Mouse (Mus musculus) neural tube, embryonic 11.5 days (tissue): ENCODE data around the gene Nbr1. TPM values are rescaled to one million over a fixed set of nuclear protein-coding genes. Genes with fewer than 3 reads are reported as not detected.
A peak's percentile ranks its signal among the peaks of the same experiment; 100 is the strongest.
"Not testable (repeated sequence)": the region's sequence is repeated elsewhere in the genome, so short reads cannot be mapped to it uniquely, and the experiment has no call there.

Experiments used
- ATAC-seq: fragments of 200-750 bp; cut with Nextera tagmentation; 2 replicates; pipeline ENCODE4 v1.8.0; 2017; ENCODE audit warnings: moderate number of reproducible peaks, mild to moderate bottlenecking, moderate TSS enrichment, moderate library complexity; ENCODE audit not compliant: insufficient read depth, low FRiP score, low TSS enrichment
- DNase-seq: peaks from one replicate; pipeline ENCODE4 v3.0.0-alpha.2; 2015; ENCODE audit warnings: low spot score
- H3K27ac ChIP-seq: fragments of 300-500 bp; sonication (generic); 2 replicates; pipeline ENCODE4 v1.5.1; 2014; ENCODE audit warnings: low read depth, mild to moderate bottlenecking, low read length
- H3K27me3 ChIP-seq: fragments of 300-500 bp; sonication (generic); 2 replicates; pipeline ENCODE4 v1.6.1; 2014; ENCODE audit warnings: mild to moderate bottlenecking, low read length, mixed read lengths; ENCODE audit not compliant: control insufficient read depth, insufficient read depth
- H3K36me3 ChIP-seq: fragments of 300-500 bp; sonication (generic); 2 replicates; pipeline ENCODE4 v1.6.1; 2014; ENCODE audit warnings: mild to moderate bottlenecking, low read length, moderate library complexity, mixed read lengths; ENCODE audit not compliant: control insufficient read depth, insufficient read depth
- H3K4me1 ChIP-seq: fragments of 300-500 bp; sonication (generic); 2 replicates; pipeline ENCODE4 v1.6.1; 2014; ENCODE audit warnings: low read length, mixed read lengths; ENCODE audit not compliant: control insufficient read depth, insufficient read depth
- H3K4me2 ChIP-seq: fragments of 300-500 bp; sonication (generic); 2 replicates; pipeline ENCODE4 v1.6.1; 2014; ENCODE audit warnings: low read depth, mild to moderate bottlenecking, moderate library complexity
- H3K4me3 ChIP-seq: fragments of 300-500 bp; sonication (generic); 2 replicates; pipeline ENCODE4 v1.5.1; 2014; ENCODE audit warnings: low read depth, low read length
- H3K9ac ChIP-seq: fragments of 300-500 bp; sonication (generic); 2 replicates; pipeline ENCODE4 v1.6.1; 2014; ENCODE audit warnings: mild to moderate bottlenecking, low read length
- H3K9me3 ChIP-seq: fragments of 300-500 bp; sonication (generic); 2 replicates; pipeline ENCODE4 v1.6.1; 2016; ENCODE audit warnings: low read length; ENCODE audit not compliant: control insufficient read depth
- WGBS: fragments of 180-500 bp; shearing (Covaris S2); extraction: QIAGEN DNeasy Blood & Tissue Kit; methylation state at CpG from one replicate; pipeline ENCODE4 v1.1.7; 2014; 5-methylcytosine and 5-hydroxymethylcytosine counted together
- polyA plus RNA-seq: library from polyadenylated mRNA; unstranded; fragments of >200 nt; fragmentation: Nextera tagmentation; extraction: Ambion mirVana; gene quantifications from 2 replicates; pipeline ENCODE4 v1.2.1, GENCODE M21; 2014

Gene Nbr1
- polyA plus RNA-seq, 1 experiment from 2014 or later: 99.1 TPM

GRCm38 (mm10) chr11:101568421-101568820, 16.5 kb downstream of the Nbr1 start:
- WGBS: 84% methylated on average over 3 of the region's 3 CpGs
- no peak for ATAC-seq
- Histone ChIP-seq H3K4me2 (no peak overlapping the region), H3K9ac (no peak overlapping the region), H3K4me3 (no peak overlapping the region), H3K27me3 (no peaks in the 10 kb centered on the region), H3K36me3 (peaks cover 31% of the 10 kb centered on the region), H3K9me3 (no peaks in the 10 kb centered on the region), H3K4me1 (no peaks in the 10 kb centered on the region), H3K27ac (no peak overlapping the region)
- DNase-seq: no peak

DNA sequence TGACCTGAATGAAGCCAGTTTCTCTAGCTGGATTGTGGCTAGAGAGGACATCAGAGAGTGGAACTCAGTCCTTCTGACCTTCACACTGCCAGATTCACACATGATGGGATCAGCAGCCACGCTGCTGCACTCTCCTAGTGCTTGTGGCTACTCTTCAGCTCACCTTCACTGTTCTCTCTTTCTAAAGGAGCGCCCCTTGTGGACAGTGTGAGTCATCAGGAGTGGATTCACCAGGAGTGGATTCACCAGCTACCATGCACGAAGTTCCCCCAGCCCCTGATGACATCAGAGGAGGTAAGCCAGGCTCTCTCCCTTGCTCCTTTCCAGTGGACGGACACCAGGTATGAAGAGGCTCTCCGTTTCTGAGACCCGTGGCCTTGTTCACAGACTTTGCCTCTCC, 24.2 kb downstream of the Nbr1 start:
- Histone ChIP-seq H3K27me3 (no peaks in the 10 kb centered on the region), H3K4me1 (no peaks in the 10 kb centered on the region), H3K9me3 (no peaks in the 10 kb centered on the region), H3K9ac (no peak overlapping the region), H3K27ac (no peak overlapping the region), H3K36me3 (peaks cover 27% of the 10 kb centered on the region), H3K4me3 (no peak overlapping the region), H3K4me2 (no peak overlapping the region)
- DNase-seq (no peak), ATAC-seq (no peak)
- WGBS: 85% methylated on average over 6 of the region's 6 CpGs

GRCm38 (mm10) chr11:101581081-101581764, 29.3 kb downstream of the Nbr1 start:
- DNase-seq (no peak), ATAC-seq (no peak)
- peaks cover 7% of the 10 kb centered on the region for H3K36me3 ChIP-seq
- no peaks in the 10 kb centered on the region for H3K9me3 ChIP-seq
- no peak overlapping the region for H3K4me3 ChIP-seq
- H3K27ac ChIP-seq: no peak overlapping the region
- no peaks in the 10 kb centered on the region for H3K27me3 ChIP-seq
- no peak overlapping the region for H3K9ac ChIP-seq
- H3K4me2 ChIP-seq: no peak overlapping the region
- WGBS: 83% methylated on average over 6 of the region's 6 CpGs
- peaks cover 3% of the 10 kb centered on the region; the same call in 1 of the 2 replicates for H3K4me1 ChIP-seq

GRCm38 (mm10) chr11:101582054-101583035, 30.4 kb downstream of the Nbr1 start, which contains the start of gene Tmem106a:
Gene Tmem106a, plus strand, starts transcription at chr11:101582242.
- 19% methylated on average over 30 of the region's 31 CpGs for WGBS
- H3K36me3 ChIP-seq: peaks cover 3% of the 10 kb centered on the region
- peaks cover 3% of the 10 kb centered on the region; the same call in 1 of the 2 replicates for H3K4me1 ChIP-seq
- no peaks in the 10 kb centered on the region for H3K9me3 ChIP-seq
- H3K4me2 ChIP-seq: peak within 1 kb of the TSS; percentile 39
- H3K27ac ChIP-seq: no peak within 1 kb of the TSS
- H3K27me3 ChIP-seq: no peaks in the 10 kb centered on the region
- peak within 1 kb of the TSS; percentile 31 for H3K9ac ChIP-seq
- H3K4me3 ChIP-seq: peak within 1 kb of the TSS; percentile 19
- DNase-seq: peak; percentile 68
- no peak for ATAC-seq

GRCm38 (mm10) chr11:101583205-101583604, 31.3 kb downstream of the Nbr1 start:
- WGBS: 89% methylated on average over 2 of the region's 2 CpGs

GRCm38 (mm10) chr11:101585031-101585430, 33.1 kb downstream of the Nbr1 start:
- not testable (repeated sequence) for H3K4me3 ChIP-seq, H3K9me3 ChIP-seq, H3K4me1 ChIP-seq, DNase-seq, H3K9ac ChIP-seq, H3K27me3 ChIP-seq, H3K36me3 ChIP-seq, H3K4me2 ChIP-seq, H3K27ac ChIP-seq, ATAC-seq
- WGBS: 100% methylated on average over 1 of the region's 1 CpGs

More at GRCm38 (mm10) chr11:101583205-101583604, 31.3 kb downstream of the Nbr1 start:
- ATAC-seq (no peak), DNase-seq (no peak)
- no peaks in the 10 kb centered on the region for H3K27me3 ChIP-seq
- H3K4me1 ChIP-seq: peaks cover 3% of the 10 kb centered on the region; the same call in 1 of the 2 replicates
- H3K9ac ChIP-seq: no peak overlapping the region
- H3K27ac ChIP-seq: no peak overlapping the region
- H3K4me2 ChIP-seq: no peak overlapping the region
- no peaks in the 10 kb centered on the region; the same call in 1 of the 2 replicates for H3K36me3 ChIP-seq
- no peak overlapping the region for H3K4me3 ChIP-seq
- H3K9me3 ChIP-seq: no peaks in the 10 kb centered on the region

GRCm38 (mm10) chr11:101585805-101586204, 33.9 kb downstream of the Nbr1 start:
- no peak overlapping the region for H3K27ac ChIP-seq
- no peaks in the 10 kb centered on the region for H3K9me3 ChIP-seq
- H3K27me3 ChIP-seq: no peaks in the 10 kb centered on the region
- no peaks in the 10 kb centered on the region for H3K36me3 ChIP-seq
- H3K4me1 ChIP-seq: peaks cover 3% of the 10 kb centered on the region; the same call in 1 of the 2 replicates
- H3K9ac ChIP-seq: no peak overlapping the region
- 83% methylated on average over 4 of the region's 4 CpGs for WGBS
- DNase-seq: no peak
- H3K4me2 ChIP-seq: no peak overlapping the region
- no peak overlapping the region for H3K4me3 ChIP-seq
- ATAC-seq: no peak

DNA sequence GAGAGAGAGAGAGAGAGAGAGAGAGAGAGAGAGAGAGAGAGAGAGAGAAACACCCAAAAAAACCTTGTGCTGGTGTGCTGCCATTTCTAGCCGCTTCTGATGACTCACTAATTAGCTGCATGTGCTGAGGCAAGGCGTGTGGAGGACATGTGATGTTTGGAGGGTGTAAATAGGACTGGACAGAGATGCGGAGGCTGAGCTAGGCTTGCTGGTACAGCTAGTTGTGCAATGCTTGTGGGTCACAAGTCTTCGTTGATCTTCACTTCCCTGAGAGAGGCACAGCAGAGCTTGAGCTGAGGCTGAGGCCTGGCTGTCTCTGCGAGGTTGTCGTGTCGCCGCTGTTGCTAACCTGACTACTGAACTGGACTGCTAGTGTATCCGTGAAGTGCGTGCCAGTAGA, 35.7 kb downstream of the Nbr1 start:
- Histone ChIP-seq H3K4me1 (no peaks in the 10 kb centered on the region), H3K9me3 (no peaks in the 10 kb centered on the region), H3K27ac (no peak overlapping the region), H3K27me3 (no peaks in the 10 kb centered on the region), H3K9ac (no peak overlapping the region), H3K36me3 (no peaks in the 10 kb centered on the region), H3K4me3 (no peak overlapping the region), H3K4me2 (no peak overlapping the region)
- DNase-seq: no peak
- no peak for ATAC-seq
- 92% methylated on average over 10 of the region's 10 CpGs for WGBS
